Comparison of ENCODE assay signal across 17 mouse cellular contexts in the genomic region with DNA sequence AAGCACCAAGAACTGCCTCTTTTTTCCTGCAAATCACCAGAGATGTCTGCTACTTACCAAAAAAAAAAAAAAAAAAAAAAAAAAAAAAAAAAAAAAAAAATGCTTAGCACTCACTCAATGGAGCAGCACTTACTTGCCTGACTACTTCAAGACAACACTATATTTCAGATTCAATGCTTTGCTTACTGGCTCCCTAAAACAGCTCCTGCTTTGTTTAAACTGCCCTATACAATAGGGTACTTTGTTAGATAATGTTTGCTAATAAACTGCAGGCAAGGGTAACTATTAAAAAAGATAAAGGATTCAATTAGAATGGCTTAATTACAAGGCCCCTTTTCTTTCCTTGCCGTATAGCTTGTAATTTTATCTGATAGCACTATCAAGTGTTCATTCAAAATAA.
"Had no signal": no experiment of that assay in that cellular context is flagged by ENCODE, and none has a peak within 500 bp of the region (broad histone marks: within the 10 kb centered on the region; RNA-seq: fewer than 3 reads in every experiment).

No protein-coding gene starts in this region.

- DNase-seq: liver, postnatal 0 days; lung, adult 2 months; lung, postnatal 14 days; lung, postnatal 36 days; right cerebral cortex, postnatal 14 days; thymus, adult 2 months; thymus, postnatal 25 days had no signal

- H3K36me3 ChIP-seq: lung, embryonic 15.5 days; midbrain, embryonic 13.5 days; midbrain, embryonic 15.5 days; neural tube, embryonic 12.5 days; stomach, embryonic 15.5 days had no signal

- ATAC-seq: liver, postnatal 0 days; lung, postnatal 0 days; midbrain, embryonic 13.5 days; midbrain, embryonic 15.5 days had no signal

- H3K4me2 ChIP-seq: lung, embryonic 15.5 days; midbrain, embryonic 11.5 days; midbrain, embryonic 13.5 days; midbrain, embryonic 15.5 days; neural tube, embryonic 12.5 days; stomach, embryonic 15.5 days had no signal

- H3K4me3 ChIP-seq: lung, embryonic 15.5 days; megakaryocyte, embryonic 14.5 days; midbrain, embryonic 13.5 days; midbrain, embryonic 15.5 days; neural tube, embryonic 12.5 days; stomach, embryonic 15.5 days had no signal

- H3K9ac ChIP-seq: liver, postnatal 0 days; lung, embryonic 15.5 days; midbrain, embryonic 13.5 days; midbrain, embryonic 15.5 days; neural tube, embryonic 12.5 days; stomach, embryonic 15.5 days had no signal

- H3K27ac ChIP-seq: lung, embryonic 15.5 days; macrophage; midbrain, embryonic 13.5 days; midbrain, embryonic 15.5 days; neural tube, embryonic 12.5 days; stomach, embryonic 15.5 days; stomach, postnatal 0 days had no signal

- H3K27me3 ChIP-seq: lung, embryonic 15.5 days; megakaryocyte, embryonic 14.5 days; midbrain, embryonic 13.5 days; midbrain, embryonic 15.5 days; neural tube, embryonic 12.5 days; stomach, embryonic 15.5 days had no signal

- H3K9me3 ChIP-seq: lung, embryonic 15.5 days; megakaryocyte, embryonic 14.5 days; midbrain, embryonic 13.5 days; midbrain, embryonic 15.5 days; neural tube, embryonic 12.5 days; stomach, embryonic 15.5 days had no signal

- H3K4me1 ChIP-seq: lung, embryonic 15.5 days; megakaryocyte, embryonic 14.5 days; midbrain, embryonic 13.5 days; midbrain, embryonic 15.5 days; neural tube, embryonic 12.5 days; stomach, embryonic 15.5 days had no signal
